Mouse (Mus musculus) megakaryocyte, embryonic 14.5 days (primary cell): ENCODE measurements around the gene Nf1.

Source experiments
- FLI1 ChIP-seq: IDR thresholded peaks from 2 replicates; pipeline ENCODE4 v1.6.1; 2012; ENCODE audit warnings: low read length, inconsistent platforms, mixed read lengths
- GATA1 ChIP-seq: IDR thresholded peaks from 3 replicates; pipeline ENCODE4 v1.6.1; 2012; ENCODE audit warnings: mixed read lengths, low read length, inconsistent platforms, borderline replicate concordance

DNA sequence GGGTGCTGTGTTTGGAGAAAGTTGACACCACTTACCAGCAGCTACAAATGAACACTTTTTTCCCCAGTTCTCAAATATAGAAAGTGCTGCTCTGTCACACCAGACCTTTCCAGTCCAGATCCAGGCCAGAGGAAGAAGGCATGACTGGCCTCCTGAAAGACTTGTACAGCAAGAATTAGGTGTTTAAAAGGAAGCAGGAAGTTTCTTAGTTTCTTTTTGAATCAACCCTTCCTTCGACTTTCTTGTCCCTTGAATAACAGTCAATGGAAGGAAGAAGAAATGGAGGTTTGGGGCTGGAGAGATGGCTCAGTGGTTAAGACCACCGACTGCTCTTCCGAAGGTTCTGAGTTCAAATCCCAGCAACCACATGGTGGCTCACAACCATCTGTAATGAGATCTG is 46.5 kb upstream of the Nf1 start:
- no peak for TF ChIP-seq GATA1
- no peak for TF ChIP-seq FLI1
